Mouse (Mus musculus) myocyte (in vitro differentiated cells): Measurements from ENCODE around the gene Ppfibp1. TPM values are rescaled to one million over a fixed set of nuclear protein-coding genes. Genes with fewer than 3 reads are reported as not detected.

ENCODE experiments used
- H3K27me3 ChIP-seq: one replicate; pipeline ENCODE4 v1.6.1; 2011; ENCODE audit not compliant: control insufficient read depth, insufficient read depth, insufficient read length
- H3K36me3 ChIP-seq: one replicate; pipeline ENCODE4 v1.6.1; 2011; ENCODE audit not compliant: control insufficient read depth, insufficient read depth
- H3K4me2 ChIP-seq: one replicate; pipeline ENCODE4 v1.6.1; 2011; ENCODE audit warnings: low read depth, control low read depth
- H3K4me3 ChIP-seq: one replicate; pipeline ENCODE4 v1.5.1; 2011; ENCODE audit warnings: mild to moderate bottlenecking, control low read depth, moderate library complexity
- H3K79me2 ChIP-seq: one replicate; pipeline ENCODE4 v1.6.1; 2011; ENCODE audit not compliant: control insufficient read depth, insufficient read depth
- H3ac ChIP-seq: one replicate; pipeline ENCODE4 v1.6.1; 2011; ENCODE audit not compliant: control insufficient read depth, insufficient read length
- CEBPB ChIP-seq: IDR thresholded peaks from 2 replicates; pipeline ENCODE4 v1.6.1; 2011; ENCODE audit warnings: mild to moderate bottlenecking, moderate library complexity; ENCODE audit not compliant: poor library complexity, insufficient read depth, severe bottlenecking
- E2F4 ChIP-seq: IDR thresholded peaks from one replicate; pipeline ENCODE4 v1.6.1; 2011; ENCODE audit warnings: mild to moderate bottlenecking, control low read depth, moderate library complexity; ENCODE audit not compliant: insufficient read depth
- MAX ChIP-seq: IDR thresholded peaks from one replicate; pipeline ENCODE4 v1.6.1; 2011; ENCODE audit warnings: low read depth, mild to moderate bottlenecking, control low read depth
- MYOD1 ChIP-seq, 3 experiments: IDR thresholded peaks; one replicate each; pipeline ENCODE4 v1.6.1; 2011; ENCODE audit warnings: control low read depth in 2 of 3, low read depth in 2 of 3, mild to moderate bottlenecking in 2 of 3, moderate library complexity in 1 of 3; ENCODE audit not compliant: insufficient read length in 2 of 3, control insufficient read depth in 1 of 3
- MYOG ChIP-seq, 3 experiments: IDR thresholded peaks; one replicate each; pipeline ENCODE4 v1.6.1; 2011; ENCODE audit warnings: control low read depth in 2 of 3, low read depth in 2 of 3, mild to moderate bottlenecking in 2 of 3; ENCODE audit not compliant: insufficient read length in 2 of 3, control insufficient read depth in 1 of 3, insufficient read depth in 1 of 3
- POLR2A ChIP-seq: IDR thresholded peaks from one replicate; pipeline ENCODE4 v1.6.1; 2011; ENCODE audit warnings: low read depth, mild to moderate bottlenecking, control low read depth, moderate library complexity; ENCODE audit not compliant: insufficient read length
- POLR2AphosphoS2 ChIP-seq: IDR thresholded peaks from one replicate; pipeline ENCODE4 v1.6.1; 2011; ENCODE audit warnings: low read depth, control low read depth; ENCODE audit not compliant: insufficient read length
- REST ChIP-seq: IDR thresholded peaks from one replicate; pipeline ENCODE4 v1.6.1; 2011; ENCODE audit warnings: mild to moderate bottlenecking, control low read depth, moderate library complexity; ENCODE audit not compliant: insufficient read depth, insufficient read length
- SRF ChIP-seq: IDR thresholded peaks from one replicate; pipeline ENCODE4 v1.6.1; 2011; ENCODE audit warnings: low read depth; ENCODE audit not compliant: control insufficient read depth, insufficient read length
- TCF12 ChIP-seq: IDR thresholded peaks from one replicate; pipeline ENCODE4 v1.6.1; 2011; ENCODE audit warnings: mild to moderate bottlenecking, control low read depth; ENCODE audit not compliant: poor library complexity, insufficient read depth, severe bottlenecking
- TCF3 ChIP-seq: IDR thresholded peaks from one replicate; pipeline ENCODE4 v1.6.1; 2011; ENCODE audit warnings: low read depth, control low read depth; ENCODE audit not compliant: insufficient read length
- USF1 ChIP-seq: IDR thresholded peaks from one replicate; pipeline ENCODE4 v1.6.1; 2011; ENCODE audit warnings: low read depth, mild to moderate bottlenecking, control low read depth, moderate library complexity
- polyA plus RNA-seq: library from polyadenylated mRNA; unstranded; fragments of >200 nt; fragmentation: generic; extraction: Trizol; gene quantifications from one replicate; pipeline ENCODE4 v1.2.1, GENCODE M21; 2012; ENCODE audit warnings: missing spikeins

Ppfibp1 gene
- polyA plus RNA-seq, 1 experiment: 79.3 TPM

- TF ChIP-seq SRF (no peak), MAX (no peak), TCF12 (no peak), USF1 (no peak), REST (no peak), POLR2AphosphoS2 (no peak), MYOG (IDR thresholded peaks at IDR 0.05; ENCODE audit: control insufficient read depth in 1 of 3, insufficient read depth in 1 of 3, insufficient read length in 2 of 3, low read depth in 2 of 3) (no peak), MYOD1 (IDR thresholded peaks at IDR 0.05; ENCODE audit: control insufficient read depth in 1 of 3, insufficient read length in 2 of 3, low read depth in 2 of 3) (no peak), POLR2A (no peak), E2F4 (no peak), TCF3 (no peak), CEBPB (no peak)
- H3K27me3 ChIP-seq: no peaks in the 10 kb centered on the region
- H3K36me3 ChIP-seq: peaks cover 24% of the 10 kb centered on the region
- no peak overlapping the region for H3ac ChIP-seq
- no peak overlapping the region for H3K4me3 ChIP-seq
- no peak overlapping the region for H3K4me2 ChIP-seq
- H3K79me2 ChIP-seq: peaks cover 68% of the 10 kb centered on the region
Observed at GRCm38 (mm10) chr6:146973406-146973805, 85.1 kb downstream of the Ppfibp1 start.

- TF ChIP-seq USF1: no peak
- no peak for TF ChIP-seq MAX
- TF ChIP-seq MYOD1 (IDR thresholded peaks at IDR 0.05; ENCODE audit: control insufficient read depth in 1 of 3, insufficient read length in 2 of 3, low read depth in 2 of 3): no peak
- no peak for TF ChIP-seq TCF12
- TF ChIP-seq POLR2AphosphoS2: no peak
- TF ChIP-seq SRF: no peak
- no peak overlapping the region for H3K4me3 ChIP-seq
- H3ac ChIP-seq: no peak overlapping the region
- no peak overlapping the region for H3K4me2 ChIP-seq
- peaks cover 63% of the 10 kb centered on the region for H3K79me2 ChIP-seq
- peaks cover 28% of the 10 kb centered on the region for H3K36me3 ChIP-seq
- no peaks in the 10 kb centered on the region for H3K27me3 ChIP-seq
Observed at GRCm38 (mm10) chr6:146973830-146974229, 85.5 kb downstream of the Ppfibp1 start.

- TF ChIP-seq POLR2A (no peak), TCF3 (no peak), E2F4 (no peak), REST (no peak), POLR2AphosphoS2 (no peak), MYOD1 (IDR thresholded peaks at IDR 0.05; ENCODE audit: control insufficient read depth in 1 of 3, insufficient read length in 2 of 3, low read depth in 2 of 3) (no peak), SRF (no peak), MAX (no peak), CEBPB (no peak), USF1 (no peak), MYOG (IDR thresholded peaks at IDR 0.05; ENCODE audit: control insufficient read depth in 1 of 3, insufficient read depth in 1 of 3, insufficient read length in 2 of 3, low read depth in 2 of 3) (no peak), TCF12 (no peak)
- peaks cover 49% of the 10 kb centered on the region for H3K36me3 ChIP-seq
- H3ac ChIP-seq: no peak overlapping the region
- no peak overlapping the region for H3K4me3 ChIP-seq
- peaks cover 39% of the 10 kb centered on the region for H3K79me2 ChIP-seq
- no peak overlapping the region for H3K4me2 ChIP-seq
- H3K27me3 ChIP-seq: no peaks in the 10 kb centered on the region
Observed at GRCm38 (mm10) chr6:146976446-146976845, 88.2 kb downstream of the Ppfibp1 start.

GRCm38 (mm10) chr6:146978691-146979114 is 90.4 kb downstream of the Ppfibp1 start:
- Histone ChIP-seq H3K36me3 (peaks cover 64% of the 10 kb centered on the region), H3K79me2 (peaks cover 17% of the 10 kb centered on the region), H3K27me3 (no peaks in the 10 kb centered on the region), H3ac (no peak overlapping the region), H3K4me3 (no peak overlapping the region), H3K4me2 (no peak overlapping the region)
- TF ChIP-seq MYOD1 (IDR thresholded peaks at IDR 0.05; ENCODE audit: control insufficient read depth in 1 of 3, insufficient read length in 2 of 3, low read depth in 2 of 3) (no peak), SRF (no peak), MAX (no peak), TCF3 (no peak), POLR2AphosphoS2 (no peak), REST (no peak), TCF12 (no peak), CEBPB (no peak), POLR2A (no peak), MYOG (IDR thresholded peaks at IDR 0.05; ENCODE audit: control insufficient read depth in 1 of 3, insufficient read depth in 1 of 3, insufficient read length in 2 of 3, low read depth in 2 of 3) (no peak), USF1 (no peak), E2F4 (no peak)

- no peak overlapping the region for H3K4me3 ChIP-seq
- no peak overlapping the region for H3K4me2 ChIP-seq
- no peaks in the 10 kb centered on the region for H3K27me3 ChIP-seq
- H3K79me2 ChIP-seq: peaks cover 11% of the 10 kb centered on the region
- H3K36me3 ChIP-seq: peaks cover 64% of the 10 kb centered on the region
- H3ac ChIP-seq: no peak overlapping the region
- TF ChIP-seq REST: no peak
- no peak for TF ChIP-seq TCF12
- no peak for TF ChIP-seq E2F4
- TF ChIP-seq MYOD1 (IDR thresholded peaks at IDR 0.05; ENCODE audit: control insufficient read depth in 1 of 3, insufficient read length in 2 of 3, low read depth in 2 of 3): no peak
- no peak for TF ChIP-seq CEBPB
- no peak for TF ChIP-seq POLR2AphosphoS2
- TF ChIP-seq USF1: no peak
- no peak for TF ChIP-seq SRF
- TF ChIP-seq TCF3: no peak
- no peak for TF ChIP-seq POLR2A
- no peak for TF ChIP-seq MYOG (IDR thresholded peaks at IDR 0.05; ENCODE audit: control insufficient read depth in 1 of 3, insufficient read depth in 1 of 3, insufficient read length in 2 of 3, low read depth in 2 of 3)
- no peak for TF ChIP-seq MAX
Observed at GRCm38 (mm10) chr6:146979115-146979744, 90.9 kb downstream of the Ppfibp1 start.
